Mouse (Mus musculus) left cerebral cortex, postnatal 25 days (tissue): ENCODE measurements around the gene Gm3448. TPM values are rescaled to one million over a fixed set of nuclear protein-coding genes. Genes with fewer than 3 reads are reported as not detected.
A peak's percentile ranks its signal among the peaks of the same experiment; 100 is the strongest.
"Not testable (repeated sequence)": the region's sequence is repeated elsewhere in the genome, so short reads cannot be mapped to it uniquely, and the experiment has no call there.

ENCODE experiments used
- DNase-seq, 2 experiments: peaks; one replicate each; pipeline ENCODE4 v3.0.0; 2022; ENCODE audit warnings: low spot score in 2 of 2, mixed read lengths in 1 of 2
- intact Hi-C: fragments of 180-260 bp; cut with DNase I; formaldehyde crosslinking; loops from one replicate; pipeline ENCODE4 v1.15.1; 2025
- total RNA-seq, 2 experiments: library from RNA; stranded (reverse); gene quantifications; 2 replicates each; pipeline ENCODE4 v1.2.3; 2021

The Gm3448 gene
- 1 to 10 TPM; 6.9 to 7.0 TPM for total RNA-seq

GRCm38 (mm10) chr17:15041175-15041729, at the start of gene Gm3448, which contains the start of the genes Ermard and Tcte3:
Gene Gm3448, minus strand, starts transcription at chr17:15041537.
Gene Ermard, plus strand, starts transcription at chr17:15041208.
Gene Tcte3, minus strand, starts transcription at chr17:15041488.
- intact Hi-C loops: not testable (repeated sequence)
- peak; percentile 35 to 49 for DNase-seq

GRCm38 (mm10) chr17:15088591-15089001, 47.3 kb upstream of the Gm3448 start:
- no peak for DNase-seq
- intact Hi-C loops: no loop called here

- intact Hi-C loops: no loop called here
- DNase-seq: no peak
These were observed 46.8 kb upstream of the Gm3448 start for GRCm38 (mm10) chr17:15088166-15088565.

- intact Hi-C loops: no loop called here
- DNase-seq: no peak
These were observed 43.7 kb upstream of the Gm3448 start for GRCm38 (mm10) chr17:15085006-15085405.

- DNase-seq: no peak
- intact Hi-C loops: no loop called here
These were observed 43.0 kb upstream of the Gm3448 start for GRCm38 (mm10) chr17:15084226-15084848.

- intact Hi-C loops: no loop called here
- no peak for DNase-seq
These were observed 36.2 kb upstream of the Gm3448 start for GRCm38 (mm10) chr17:15077536-15077935.

GRCm38 (mm10) chr17:15075033-15075432, 33.7 kb upstream of the Gm3448 start:
- intact Hi-C loops: no loop called here
- DNase-seq: no peak

GRCm38 (mm10) chr17:15072211-15072610, 30.9 kb upstream of the Gm3448 start:
- intact Hi-C loops: no loop called here
- DNase-seq: no peak

- intact Hi-C loops: no loop called here
- peak; percentile 18 to 61 for DNase-seq
These were observed 27.8 kb upstream of the Gm3448 start for GRCm38 (mm10) chr17:15069124-15069523.

GRCm38 (mm10) chr17:15068040-15068792, 26.9 kb upstream of the Gm3448 start:
- intact Hi-C loops: no loop called here
- DNase-seq: no peak

GRCm38 (mm10) chr17:15066911-15067310, 25.6 kb upstream of the Gm3448 start:
- intact Hi-C loops: no loop called here
- no peak for DNase-seq

- no peak for DNase-seq
These were observed 24.7 kb upstream of the Gm3448 start for GRCm38 (mm10) chr17:15066066-15066465.

GRCm38 (mm10) chr17:15065391-15066024, 24.2 kb upstream of the Gm3448 start:
- DNase-seq: peak; percentile 76
- intact Hi-C loops: loop anchor here (1.0 kb wide), 2 partner anchors 313 to 402 kb away; no protein-coding TSS in a partner anchor

More at GRCm38 (mm10) chr17:15066066-15066465, 24.7 kb upstream of the Gm3448 start:
- intact Hi-C loops: no loop called here

GRCm38 (mm10) chr17:15060356-15060755, 19.0 kb upstream of the Gm3448 start:
- no peak for DNase-seq
- intact Hi-C loops: no loop called here

- intact Hi-C loops: no loop called here
- no peak for DNase-seq
These were observed 18.3 kb upstream of the Gm3448 start for GRCm38 (mm10) chr17:15059646-15060045.

- intact Hi-C loops: no loop called here
These were observed 16.8 kb upstream of the Gm3448 start for GRCm38 (mm10) chr17:15058161-15058591.

GRCm38 (mm10) chr17:15055925-15056324, 14.6 kb upstream of the Gm3448 start:
- peak; percentile 39 to 76 for DNase-seq
- intact Hi-C loops: no loop called here

More at GRCm38 (mm10) chr17:15058161-15058591, 16.8 kb upstream of the Gm3448 start:
- DNase-seq: no peak

GRCm38 (mm10) chr17:15053829-15054200, 12.5 kb upstream of the Gm3448 start:
- intact Hi-C loops, DNase-seq: not testable (repeated sequence)

GRCm38 (mm10) chr17:15053183-15053828, 12.0 kb upstream of the Gm3448 start:
- intact Hi-C loops, DNase-seq: not testable (repeated sequence)
